Mouse (Mus musculus) common myeloid progenitor, adult 5-6 weeks (primary cell): ENCODE data around the gene Lin7c. TPM values are rescaled to one million over a fixed set of nuclear protein-coding genes. Genes with fewer than 3 reads are reported as not detected.
"Not testable (repeated sequence)": the region's sequence is repeated elsewhere in the genome, so short reads cannot be mapped to it uniquely, and the experiment has no call there.

Experiments used
- ATAC-seq: replicated peaks from 2 replicates; pipeline ENCODE4 v1.8.0; 2016; ENCODE audit warnings: low read depth, mild to moderate bottlenecking, moderate TSS enrichment, inconsistent platforms; ENCODE audit not compliant: poor library complexity, severe bottlenecking
- total RNA-seq: library from RNA; stranded (forward); fragments of 200-1000, 187-1606 nt; gene quantifications from 2 replicates; pipeline ENCODE4 v1.2.3, GENCODE M21; 2017

Gene Lin7c
- 112 and 116 TPM in 2 replicates for total RNA-seq

- peak; percentile 98 for ATAC-seq
Observed at GRCm38 (mm10) chr2:109890597-109890996, at the start of gene Lin7c. Gene Lin7c (plus strand): TSS chr2:109890853.

- no peak for ATAC-seq
Observed at GRCm38 (mm10) chr2:109846401-109846800, 44.3 kb upstream of the Lin7c start.

GRCm38 (mm10) chr2:109848305-109848704, 42.3 kb upstream of the Lin7c start:
- ATAC-seq = no peak

DNA sequence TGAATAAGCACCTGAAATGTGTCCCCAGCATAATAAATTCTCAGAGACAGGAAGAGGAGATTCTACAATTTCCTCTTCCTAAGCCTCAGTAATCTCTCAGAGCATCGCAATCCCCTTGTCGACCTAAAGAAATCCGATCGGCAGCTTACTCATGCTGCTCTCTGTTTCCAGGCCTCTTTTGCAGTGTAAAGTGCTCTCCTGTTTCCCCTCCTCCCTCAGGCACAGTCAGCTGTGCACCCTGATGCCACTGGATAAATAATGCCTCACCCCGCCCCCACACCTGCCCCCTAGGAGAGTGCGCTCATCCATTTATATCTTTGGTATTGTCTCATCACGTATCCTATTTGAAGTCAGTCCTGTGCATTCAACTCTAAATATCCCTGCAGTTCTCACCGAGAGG, 41.9 kb upstream of the Lin7c start:
- ATAC-seq = no peak

DNA sequence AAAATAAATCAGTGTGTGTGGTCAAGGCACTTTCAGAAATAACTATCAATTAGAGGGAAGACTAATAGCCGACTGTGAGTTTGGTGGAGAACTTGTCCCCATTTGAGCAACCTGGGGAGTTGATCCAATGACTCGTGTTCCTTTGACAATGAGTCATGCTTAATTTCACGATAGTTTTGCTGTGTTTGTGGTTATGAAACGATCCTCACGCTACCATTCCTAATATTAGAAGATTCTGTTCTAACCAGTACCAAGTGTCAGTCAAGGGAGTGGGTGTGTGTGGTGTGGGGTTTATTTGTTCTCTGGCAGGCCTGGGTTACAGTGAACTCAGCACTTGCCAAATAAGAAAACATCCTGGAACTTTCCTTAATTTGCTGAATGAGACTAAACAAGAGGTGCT, 35.1 kb upstream of the Lin7c start:
- no peak for ATAC-seq

DNA sequence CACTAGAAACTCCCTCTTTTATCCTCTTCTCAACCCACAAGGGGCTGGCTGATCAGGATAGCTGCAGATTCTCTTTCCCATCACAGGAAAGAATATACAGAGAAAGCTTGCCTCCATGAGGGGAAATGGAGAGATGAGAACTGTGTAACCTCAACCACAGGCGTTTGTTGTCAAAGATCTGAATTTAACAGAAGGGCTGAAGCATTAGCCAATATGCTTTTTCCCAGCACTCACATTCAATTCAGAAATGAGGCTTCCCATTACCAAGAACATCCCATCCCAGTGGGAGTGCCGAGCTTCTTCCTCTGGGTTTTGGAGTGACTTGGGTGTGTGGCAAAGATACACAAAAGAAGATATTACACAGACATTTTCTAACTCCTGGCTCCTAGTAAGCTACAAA, 31.0 kb upstream of the Lin7c start:
- ATAC-seq = no peak

GRCm38 (mm10) chr2:109860832-109861231, 29.8 kb upstream of the Lin7c start:
- ATAC-seq = no peak

- ATAC-seq = not testable (repeated sequence)
Observed at GRCm38 (mm10) chr2:109879429-109879828, 11.2 kb upstream of the Lin7c start.

DNA sequence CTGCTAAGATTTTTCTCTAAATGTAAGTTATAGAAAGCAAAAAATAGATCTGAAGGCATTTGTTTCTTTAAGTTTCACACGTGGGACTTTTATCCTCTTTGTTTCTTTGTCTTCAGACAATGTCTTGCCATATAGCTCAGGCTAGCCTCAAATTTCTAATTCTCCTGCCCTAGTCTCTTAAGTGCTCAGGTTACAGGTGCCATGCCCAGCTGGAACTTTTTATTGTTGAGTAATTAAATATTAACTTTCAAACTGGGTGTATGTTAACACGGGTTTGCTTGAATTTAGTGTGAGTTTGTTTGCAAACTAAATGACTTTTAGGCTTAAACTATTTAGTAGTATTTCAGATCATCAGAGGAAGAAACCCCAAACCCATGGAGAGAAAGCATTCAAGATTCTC, 9.5 kb upstream of the Lin7c start:
- no peak for ATAC-seq

DNA sequence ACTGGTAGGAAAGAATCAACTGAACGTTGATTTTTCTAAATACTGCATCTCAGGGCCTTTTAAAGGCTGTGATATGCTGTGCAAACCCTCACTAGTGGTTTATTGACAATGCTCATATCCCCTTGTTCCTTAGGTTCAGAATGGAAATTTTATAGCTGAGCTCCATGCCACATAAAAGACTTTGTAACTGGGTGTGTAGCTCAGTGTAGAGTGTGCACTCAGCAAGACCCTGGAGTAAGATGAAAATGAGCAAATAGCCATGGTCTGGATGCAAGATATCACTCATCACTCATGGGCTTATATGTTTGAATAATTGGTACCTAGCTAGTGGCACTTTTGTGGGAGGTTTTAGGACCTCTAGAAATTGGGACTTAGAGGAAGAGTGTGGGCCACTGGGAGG, 9.0 kb upstream of the Lin7c start:
- ATAC-seq = no peak

DNA sequence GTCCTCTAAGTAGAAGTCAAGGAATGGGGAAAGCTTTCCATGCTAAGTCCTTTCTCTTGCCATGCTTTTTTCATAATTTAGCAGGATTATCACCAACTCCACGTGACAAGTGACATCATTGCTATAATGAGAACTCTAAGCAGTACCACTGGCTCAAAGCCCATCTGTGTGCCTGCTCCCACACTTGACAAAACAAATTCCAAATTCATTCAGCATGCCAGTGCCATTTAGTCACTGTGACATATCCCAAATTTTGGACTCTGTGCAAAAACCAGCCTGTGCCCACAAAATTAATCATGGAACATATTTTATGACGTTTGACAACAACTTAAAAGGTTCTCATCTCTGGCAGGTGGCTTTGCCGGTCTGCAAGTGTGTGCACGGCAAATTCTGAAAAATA, 6.5 kb upstream of the Lin7c start:
- ATAC-seq = no peak

GRCm38 (mm10) chr2:109884507-109884906, 6.1 kb upstream of the Lin7c start:
- no peak for ATAC-seq

GRCm38 (mm10) chr2:109890068-109890467, 585 bp upstream of the Lin7c start:
- ATAC-seq = no peak

- ATAC-seq = peak; percentile 22
Observed at GRCm38 (mm10) chr2:109891031-109891430, 378 bp downstream of the Lin7c start.

- no peak for ATAC-seq
Observed at GRCm38 (mm10) chr2:109891471-109891870, 818 bp downstream of the Lin7c start.

- ATAC-seq = peak; percentile 80
Observed at GRCm38 (mm10) chr2:109896311-109896710, 5.7 kb downstream of the Lin7c start.

GRCm38 (mm10) chr2:109902869-109903268, 12.2 kb downstream of the Lin7c start:
- no peak for ATAC-seq

GRCm38 (mm10) chr2:109904171-109904821, 13.6 kb downstream of the Lin7c start:
- ATAC-seq = peak; percentile 100

DNA sequence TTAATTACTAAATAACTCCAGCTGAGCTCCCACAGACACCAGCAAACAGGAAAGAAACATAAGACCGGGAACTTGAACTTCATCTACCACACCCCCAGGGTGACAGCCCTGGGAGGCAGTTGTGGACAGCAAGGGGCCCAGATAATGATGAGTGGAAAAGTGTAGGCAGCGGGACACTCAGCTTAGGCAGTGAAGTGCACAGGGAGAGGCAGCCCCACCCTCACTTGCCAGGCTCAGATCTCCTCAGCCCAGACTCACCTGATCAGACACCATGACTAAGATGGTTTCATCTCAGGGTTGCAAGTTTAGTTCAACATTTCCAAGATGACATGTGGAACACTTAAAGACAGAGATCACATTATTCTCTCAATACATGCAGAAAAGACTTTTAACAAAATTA, 18.5 kb downstream of the Lin7c start:
- no peak for ATAC-seq

DNA sequence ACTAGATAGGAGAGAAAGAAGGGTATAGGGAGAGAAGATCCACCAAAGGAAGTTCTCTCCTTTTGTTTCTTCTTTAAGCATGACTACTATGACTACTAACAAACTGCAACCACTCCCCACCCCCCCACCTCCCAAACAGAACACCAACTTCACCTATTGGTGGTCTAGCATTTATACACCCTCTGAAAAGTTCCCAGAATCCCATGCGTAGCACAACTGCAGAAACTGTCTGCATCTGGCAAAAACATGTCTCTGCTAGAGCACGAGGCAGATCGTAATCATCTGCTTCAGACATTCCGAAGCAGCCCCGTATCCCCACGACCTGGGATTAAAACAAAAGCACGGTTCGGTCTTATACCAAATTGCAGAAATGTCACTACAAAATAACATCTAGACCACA, 21.6 kb downstream of the Lin7c start:
- no peak for ATAC-seq

- ATAC-seq = no peak
Observed at GRCm38 (mm10) chr2:109912766-109913165, 22.1 kb downstream of the Lin7c start.

DNA sequence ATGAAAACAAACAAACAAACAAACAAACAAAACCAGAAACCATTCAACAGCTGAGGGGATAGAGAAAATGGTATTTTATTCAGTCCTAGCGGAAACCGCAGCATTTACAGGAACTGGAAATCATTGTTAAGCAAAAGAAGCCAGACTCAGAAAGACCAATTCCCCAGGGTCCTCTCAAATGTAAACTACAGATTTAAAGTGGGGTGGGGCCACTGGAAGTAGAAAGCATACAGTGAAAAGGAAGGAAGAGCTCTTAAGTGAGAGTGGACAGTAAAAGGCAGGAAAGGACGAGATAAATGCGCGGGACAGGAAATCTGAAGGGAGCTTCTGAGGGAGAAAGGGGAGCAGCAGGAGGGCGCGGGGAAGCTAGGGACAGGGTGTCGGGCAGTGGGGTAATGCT, 22.6 kb downstream of the Lin7c start:
- no peak for ATAC-seq
